Mouse (Mus musculus) heart, postnatal 0 days (tissue): ENCODE measurements around the gene Zfp969. TPM values are rescaled to one million over a fixed set of nuclear protein-coding genes. Genes with fewer than 3 reads are reported as not detected.
"Not testable (repeated sequence)": the region's sequence is repeated elsewhere in the genome, so short reads cannot be mapped to it uniquely, and the experiment has no call there.

Experiments used
- ATAC-seq: fragments of 200-750 bp; cut with Nextera tagmentation; 2 replicates; pipeline ENCODE4 v1.8.0; 2017; ENCODE audit warnings: low read depth, moderate number of reproducible peaks, moderate library complexity; ENCODE audit not compliant: insufficient read depth
- DNase-seq: peaks from one replicate; pipeline ENCODE4 v3.0.0-alpha.2; 2016; ENCODE audit warnings: low spot score
- H3K27ac ChIP-seq: fragments of 300-500 bp; sonication (generic); 2 replicates; pipeline ENCODE4 v1.5.1; 2014; ENCODE audit warnings: low read depth, mild to moderate bottlenecking
- H3K27me3 ChIP-seq: fragments of 300-500 bp; sonication (generic); 2 replicates; pipeline ENCODE4 v1.6.1; 2014; ENCODE audit warnings: low read length, mixed read lengths; ENCODE audit not compliant: control insufficient read depth, insufficient read depth
- H3K36me3 ChIP-seq: fragments of 300-500 bp; sonication (generic); replicated peaks from 2 replicates; pipeline ENCODE4 v1.6.1; 2014; ENCODE audit warnings: low read length, mixed read lengths; ENCODE audit not compliant: control insufficient read depth, insufficient read depth
- H3K4me1 ChIP-seq: fragments of 300-500 bp; sonication (generic); 2 replicates; pipeline ENCODE4 v1.6.1; 2014; ENCODE audit warnings: antibody characterized with exemption; ENCODE audit not compliant: control insufficient read depth, insufficient read depth
- H3K4me2 ChIP-seq: fragments of 300-500 bp; sonication (generic); 2 replicates; pipeline ENCODE4 v1.6.1; 2014; ENCODE audit warnings: low read depth, mild to moderate bottlenecking, low read length, moderate library complexity
- H3K4me3 ChIP-seq: fragments of 300-500 bp; sonication (generic); 2 replicates; pipeline ENCODE4 v1.5.1; 2014; ENCODE audit warnings: low read depth, low read length
- H3K9ac ChIP-seq: fragments of 300-500 bp; sonication (generic); replicated peaks from 2 replicates; pipeline ENCODE4 v1.6.1; 2014; ENCODE audit warnings: low read depth, low read length, mixed read lengths
- H3K9me3 ChIP-seq: fragments of 300-500 bp; sonication (generic); replicated peaks from 2 replicates; pipeline ENCODE4 v1.6.1; 2016; ENCODE audit warnings: low read length; ENCODE audit not compliant: control insufficient read depth
- WGBS: fragments of 180-500 bp; shearing (Covaris S2); extraction: QIAGEN DNeasy Blood & Tissue Kit; methylation state at CpG from one replicate; pipeline ENCODE4 v1.1.7; 2014; 5-methylcytosine and 5-hydroxymethylcytosine counted together
- polyA plus RNA-seq: library from polyadenylated mRNA; unstranded; fragments of >200 nt; fragmentation: Nextera tagmentation; extraction: Ambion mirVana; gene quantifications from 2 replicates; pipeline ENCODE4 v1.2.1, GENCODE M21; 2015
- total RNA-seq: library from RNA; depleted of rRNA; stranded (reverse); fragments of >200 nt; gene quantifications from 2 replicates; pipeline ENCODE4 v1.2.3, GENCODE M21; 2014; ENCODE audit warnings: low replicate concordance; rRNA removed

Zfp969 gene
- total RNA-seq: 15.3 TPM in 1 of 2 replicates, not detected in the other
- polyA plus RNA-seq: 25.7 and 28.8 TPM in 2 replicates

- not testable (repeated sequence) for H3K27ac ChIP-seq, H3K4me3 ChIP-seq, DNase-seq, ATAC-seq, H3K4me2 ChIP-seq, H3K4me1 ChIP-seq, H3K9ac ChIP-seq, H3K9me3 ChIP-seq, H3K27me3 ChIP-seq, H3K36me3 ChIP-seq
- no CpG with 5 or more reads among the region's 9 CpGs for WGBS
Measured at GRCm38 (mm10) chr2:175703546-175703945, at the start of gene Zfp969. TSS of gene Zfp969 (minus strand) at chr2:175703646.

GRCm38 (mm10) chr2:175741237-175741636, 37.8 kb upstream of the Zfp969 start, which contains the start of gene Gm2007:
TSS of gene Gm2007 (plus strand) at chr2:175741537.
- H3K36me3 ChIP-seq: not testable (repeated sequence)
- no CpG with 5 or more reads among the region's 2 CpGs for WGBS

GRCm38 (mm10) chr2:175643678-175644077, 59.8 kb downstream of the Zfp969 start, which contains the start of gene Gm11007:
TSS of gene Gm11007 (plus strand) at chr2:175643978.
- DNase-seq, H3K4me1 ChIP-seq, H3K9ac ChIP-seq, H3K4me2 ChIP-seq, H3K36me3 ChIP-seq, H3K4me3 ChIP-seq, H3K27me3 ChIP-seq, H3K27ac ChIP-seq, H3K9me3 ChIP-seq, ATAC-seq: not testable (repeated sequence)
- no CpG with 5 or more reads among the region's 2 CpGs for whole genome bisulfite sequencing

More at GRCm38 (mm10) chr2:175741237-175741636, 37.8 kb upstream of the Zfp969 start, which contains the start of gene Gm2007:
- H3K9ac ChIP-seq, H3K4me2 ChIP-seq, H3K27me3 ChIP-seq, ATAC-seq, H3K4me3 ChIP-seq, H3K4me1 ChIP-seq, H3K27ac ChIP-seq, DNase-seq, H3K9me3 ChIP-seq: not testable (repeated sequence)

Other genes starting within 250 kb of the Zfp969 start
- gene Zfp965, start 233.7 kb downstream of the Zfp969 start, total RNA-seq: 6.5 and 11.0 TPM in 2 replicates
- gene Zfp965, start 233.7 kb downstream of the Zfp969 start, polyA plus RNA-seq: 5.6 and 6.6 TPM in 2 replicates
- gene Gm11007, start 59.7 kb downstream of the Zfp969 start, total RNA-seq: not detected in 2 replicates
- not detected in 2 replicates for gene Gm11007, start 59.7 kb downstream of the Zfp969 start, polyA plus RNA-seq
- not detected in 2 replicates for gene Gm2007, start 37.9 kb upstream of the Zfp969 start, total RNA-seq
- gene Gm2007, start 37.9 kb upstream of the Zfp969 start, polyA plus RNA-seq: not detected in 2 replicates
- 1.6 and 9.9 TPM in 2 replicates for gene Gm14288, start 97.4 kb upstream of the Zfp969 start, total RNA-seq
- 1.8 and 2.3 TPM in 2 replicates for gene Gm14288, start 97.4 kb upstream of the Zfp969 start, polyA plus RNA-seq
- gene Gm6710, start 165.6 kb upstream of the Zfp969 start, total RNA-seq: 5.2 and 19.9 TPM in 2 replicates
- gene Gm6710, start 165.6 kb upstream of the Zfp969 start, polyA plus RNA-seq: 11.2 and 11.7 TPM in 2 replicates
- gene Zfp966, start 227.5 kb upstream of the Zfp969 start, total RNA-seq: 0.15 and 1.5 TPM in 2 replicates
- gene Zfp966, start 227.5 kb upstream of the Zfp969 start, polyA plus RNA-seq: 0.85 and 1.0 TPM in 2 replicates